Mouse (Mus musculus) left cerebral cortex, adult 6 months (tissue): ENCODE data around the gene Fbxl18. TPM values are rescaled to one million over a fixed set of nuclear protein-coding genes. Genes with fewer than 3 reads are reported as not detected.

ENCODE experiments used
- long read RNA-seq, 2 experiments: library from polyadenylated mRNA; unstranded; transcript quantifications; one replicate each; pipeline ENCODE4 v2.0.0; 2019 to 2020
- polyA plus RNA-seq: library from polyadenylated mRNA; unstranded; fragments of <200 nt; fragmentation: Nextera tagmentation; gene quantifications from 2 replicates; pipeline ENCODE4 v1.2.3, GENCODE M21; 2021

Gene Fbxl18
- 16.2 and 17.4 TPM in 2 replicates for polyA plus RNA-seq
- long read RNA-seq, experiment 1, full-length matches to known transcripts = 19 of 24 reads
- long read RNA-seq, experiment 1, partial matches to known transcripts = 1 of 24 reads
- long read RNA-seq, experiment 1, other reads (novel, unspliced or antisense) = 4 of 24 reads
- long read RNA-seq, experiment 2, full-length matches to known transcripts = 7 of 15 reads
- long read RNA-seq, experiment 2, partial matches to known transcripts = 1 of 15 reads
- long read RNA-seq, experiment 2, other reads (novel, unspliced or antisense) = 7 of 15 reads

GRCm38 (mm10) chr5:142894918-142895613, at the start of gene Fbxl18:
TSS of gene Fbxl18 (minus strand) at chr5:142895421.

GRCm38 (mm10) chr5:142906532-142907047, 11.4 kb upstream of the Fbxl18 start, which contains the start of gene Actb:
TSS of gene Actb (minus strand) at chr5:142906754.

GRCm38 (mm10) chr5:142817524-142818434, 77.4 kb downstream of the Fbxl18 start, which contains the start of gene Tnrc18:
TSS of gene Tnrc18 (minus strand) at chr5:142817662.

Other genes starting within 250 kb of the Fbxl18 start
- gene Slc29a4, start 202.9 kb downstream of the Fbxl18 start, polyA plus RNA-seq = 3.2 and 5.5 TPM in 2 replicates
- gene Tnrc18, start 77.8 kb downstream of the Fbxl18 start, polyA plus RNA-seq = 2.8 and 9.3 TPM in 2 replicates
- gene Actb, start 11.3 kb upstream of the Fbxl18 start, polyA plus RNA-seq = 4,361 and 6,643 TPM in 2 replicates
- 290 and 331 TPM in 2 replicates for gene Fscn1, start 64.9 kb upstream of the Fbxl18 start, polyA plus RNA-seq
- 10.6 and 13.2 TPM in 2 replicates for gene Rnf216, start 217.6 kb upstream of the Fbxl18 start, polyA plus RNA-seq